Mouse (Mus musculus): Measurements from ENCODE around the gene Gm9745. TPM values are rescaled to one million over a fixed set of nuclear protein-coding genes. Genes with fewer than 3 reads are reported as not detected.
A peak's percentile ranks its signal among the peaks of the same experiment; 100 is the strongest.
"Not testable (repeated sequence)": the region's sequence is repeated elsewhere in the genome, so short reads cannot be mapped to it uniquely, and the experiment has no call there.

The Gm9745 gene
- polyA plus RNA-seq (2015; fragmentation: Nextera tagmentation; extraction: Ambion mirVana), result not detected in 2 replicates

DNA sequence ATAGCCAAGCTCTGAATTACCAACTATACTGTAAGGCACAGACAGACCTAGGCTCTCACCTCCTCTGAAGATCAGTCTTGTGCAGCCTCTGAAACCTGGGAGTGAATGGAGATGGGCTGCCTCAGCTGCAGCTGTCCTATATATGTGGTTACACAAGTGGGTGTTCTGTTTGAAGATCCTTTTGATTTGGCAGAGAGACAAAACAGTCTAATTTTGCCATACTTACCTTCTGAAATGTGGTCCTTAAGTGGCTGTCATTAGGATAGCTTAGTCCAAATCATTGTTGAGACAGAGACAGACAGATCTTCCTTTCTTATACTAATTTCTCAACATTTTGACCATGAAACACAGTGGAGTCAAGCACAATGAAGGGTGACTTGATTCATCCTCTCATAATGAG lies at the start of gene Gm9745:
Gm9745 (minus strand) TSS at position 101 of the 400 bp plus-strand sequence.
- not testable (repeated sequence) for H3K4me2 ChIP-seq (ENCODE audit: low read length); H3K9me3 ChIP-seq (ENCODE audit: control insufficient read depth, low read length); H3K4me1 ChIP-seq (ENCODE audit: control insufficient read depth, insufficient read depth, low read depth, low read length); H3K36me3 ChIP-seq (ENCODE audit: control insufficient read depth, insufficient read depth, low read length); H3K9ac ChIP-seq (ENCODE audit: low read depth, low read length); ATAC-seq; H3K27ac ChIP-seq (ENCODE audit: low read depth, low read length); H3K4me3 ChIP-seq (ENCODE audit: low read length); H3K27me3 ChIP-seq (replicated peaks; ENCODE audit: control insufficient read depth, insufficient read depth, low read length)

DNA sequence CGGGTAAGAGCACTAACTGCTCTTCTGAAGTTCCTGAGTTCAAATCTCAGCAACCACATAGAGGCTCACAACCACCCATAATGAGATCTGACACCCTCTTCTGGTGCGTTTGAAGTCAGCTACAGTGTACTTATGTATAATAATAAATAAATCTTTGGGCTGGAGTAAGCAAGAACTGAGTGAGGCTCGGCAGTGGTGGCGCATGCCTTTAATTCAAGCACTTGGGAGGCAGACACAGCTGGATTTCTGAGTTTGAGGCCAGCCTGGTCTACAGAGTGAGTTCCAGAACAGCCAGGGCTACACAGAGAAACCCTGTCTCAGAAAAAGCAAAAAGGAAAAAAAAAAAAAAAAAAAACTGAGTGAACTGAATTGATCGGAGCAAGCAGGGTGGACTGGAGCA lies 49.2 kb upstream of the Gm9745 start:
- WGBS, result 83% methylated on average over 5 of the region's 5 CpGs
- H3K36me3 ChIP-seq (ENCODE audit: control insufficient read depth, insufficient read depth, low read length); H3K9me3 ChIP-seq (ENCODE audit: control insufficient read depth, low read length); H3K4me3 ChIP-seq (ENCODE audit: low read length); H3K9ac ChIP-seq (ENCODE audit: low read depth, low read length); ATAC-seq; H3K27me3 ChIP-seq (replicated peaks; ENCODE audit: control insufficient read depth, insufficient read depth, low read length); H3K27ac ChIP-seq (ENCODE audit: low read depth, low read length); H3K4me2 ChIP-seq (ENCODE audit: low read length): not testable (repeated sequence)
- H3K4me1 ChIP-seq (ENCODE audit: control insufficient read depth, insufficient read depth, low read depth, low read length), result peaks cover 14% of the 10 kb centered on the region

DNA sequence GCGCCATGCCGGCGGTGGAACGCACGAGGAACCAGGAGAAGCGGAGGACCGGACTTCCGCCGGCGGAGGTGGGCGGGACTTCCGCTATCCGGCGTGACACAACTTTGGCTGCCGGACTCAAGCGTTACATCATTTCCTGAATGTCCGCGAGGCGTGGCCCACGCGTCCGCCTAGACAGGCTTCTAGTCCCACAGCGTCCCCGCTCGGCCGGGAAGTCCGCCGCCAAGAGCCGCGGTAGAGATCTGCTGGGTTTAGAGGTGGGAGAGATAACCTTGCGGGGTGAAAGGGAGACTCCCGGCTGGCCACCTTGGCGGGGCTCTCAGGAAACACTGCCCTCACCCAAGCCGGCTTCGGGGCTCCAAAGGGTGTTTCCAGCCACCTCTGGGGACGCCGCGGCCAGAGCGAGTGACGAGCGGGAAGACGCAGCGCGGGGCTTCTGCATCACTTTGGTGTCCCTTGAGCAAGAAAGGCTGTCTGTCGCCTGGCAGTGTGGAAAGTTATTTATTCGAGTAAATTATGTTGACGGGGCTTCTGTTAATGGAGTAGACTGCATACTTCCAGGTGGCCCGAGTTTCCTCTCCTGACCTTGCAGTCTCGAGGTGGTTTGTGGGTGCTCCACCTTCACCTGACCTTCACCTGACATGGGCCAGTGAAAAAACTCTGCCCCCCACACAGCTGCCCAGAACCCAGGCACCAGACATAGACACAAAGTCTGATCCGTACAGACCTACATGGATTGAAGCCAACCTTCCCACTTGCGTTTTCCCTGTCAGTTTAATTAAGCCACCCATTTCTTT lies 48.2 kb upstream of the Gm9745 start, which contains the start of gene Gtpbp4:
Gtpbp4 (minus strand) TSS at position 94 of the 797 bp plus-strand sequence.
- peak within 1 kb of the TSS; percentile 78 for H3K27ac ChIP-seq (ENCODE audit: low read depth, low read length)
- peaks cover 14% of the 10 kb centered on the region for H3K4me1 ChIP-seq (ENCODE audit: control insufficient read depth, insufficient read depth, low read depth, low read length)
- H3K9ac ChIP-seq (ENCODE audit: low read depth, low read length), result peak within 1 kb of the TSS; percentile 87
- no peaks in the 10 kb centered on the region for H3K27me3 ChIP-seq (replicated peaks; ENCODE audit: control insufficient read depth, insufficient read depth, low read length)
- WGBS, result under 1% methylated on average over 50 of the region's 51 CpGs
- ATAC-seq, result peak; percentile 99
- no peaks in the 10 kb centered on the region for H3K9me3 ChIP-seq (ENCODE audit: control insufficient read depth, low read length)
- H3K36me3 ChIP-seq (ENCODE audit: control insufficient read depth, insufficient read depth, low read length), result no peaks in the 10 kb centered on the region
- peak within 1 kb of the TSS; percentile 98 for H3K4me2 ChIP-seq (ENCODE audit: low read length)
- H3K4me3 ChIP-seq (ENCODE audit: low read length), result peak within 1 kb of the TSS; percentile 100

DNA sequence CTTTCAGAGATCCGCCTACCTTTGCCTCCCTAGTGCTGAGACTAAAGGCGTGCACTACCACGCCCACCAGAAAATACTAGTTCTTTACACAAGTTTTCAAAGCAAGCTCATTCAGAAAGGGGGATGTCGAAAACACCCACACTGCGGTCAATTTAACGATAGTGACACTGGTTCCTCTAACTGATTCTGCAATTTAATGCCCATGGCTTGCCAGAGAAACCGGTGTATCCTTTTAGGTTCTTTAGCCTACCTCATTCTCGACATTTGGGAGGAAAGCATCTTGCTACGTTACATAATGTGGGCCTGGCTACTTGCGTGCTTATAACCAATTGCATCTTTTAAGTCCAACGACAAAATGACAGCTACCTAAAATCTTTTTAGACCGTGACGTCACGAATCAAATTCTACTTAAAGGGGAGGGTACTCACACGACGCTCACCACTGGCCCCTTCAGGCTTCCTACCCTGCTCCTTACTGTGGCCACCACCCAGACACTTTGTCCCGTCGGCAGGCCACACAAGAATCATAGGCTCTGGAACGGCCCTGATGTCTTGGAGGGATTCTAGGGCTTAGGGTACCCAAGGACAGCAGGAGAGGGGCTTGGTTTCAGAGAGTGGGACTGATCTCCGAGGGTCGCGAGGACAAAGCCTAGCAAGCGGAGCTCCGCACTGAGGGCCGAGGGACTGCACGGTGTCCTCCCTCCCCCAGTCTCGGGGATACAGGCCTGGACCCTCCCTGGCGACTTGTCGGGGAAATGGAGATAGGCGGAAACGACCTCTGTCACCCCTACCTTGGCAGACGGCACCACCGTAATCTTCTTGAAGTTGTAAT lies 47.3 kb upstream of the Gm9745 start:
- H3K27me3 ChIP-seq (replicated peaks; ENCODE audit: control insufficient read depth, insufficient read depth, low read length), result no peaks in the 10 kb centered on the region
- peak overlapping the region; percentile 71 for H3K27ac ChIP-seq (ENCODE audit: low read depth, low read length)
- H3K4me2 ChIP-seq (ENCODE audit: low read length), result peak overlapping the region; percentile 98
- H3K9me3 ChIP-seq (ENCODE audit: control insufficient read depth, low read length), result no peaks in the 10 kb centered on the region
- peaks cover 14% of the 10 kb centered on the region for H3K4me1 ChIP-seq (ENCODE audit: control insufficient read depth, insufficient read depth, low read depth, low read length)
- ATAC-seq, result peak; percentile 85
- H3K36me3 ChIP-seq (ENCODE audit: control insufficient read depth, insufficient read depth, low read length), result no peaks in the 10 kb centered on the region
- H3K4me3 ChIP-seq (ENCODE audit: low read length), result peak overlapping the region; percentile 100
- 3% methylated on average over 32 of the region's 33 CpGs for WGBS
- peak overlapping the region; percentile 87 for H3K9ac ChIP-seq (ENCODE audit: low read depth, low read length)

DNA sequence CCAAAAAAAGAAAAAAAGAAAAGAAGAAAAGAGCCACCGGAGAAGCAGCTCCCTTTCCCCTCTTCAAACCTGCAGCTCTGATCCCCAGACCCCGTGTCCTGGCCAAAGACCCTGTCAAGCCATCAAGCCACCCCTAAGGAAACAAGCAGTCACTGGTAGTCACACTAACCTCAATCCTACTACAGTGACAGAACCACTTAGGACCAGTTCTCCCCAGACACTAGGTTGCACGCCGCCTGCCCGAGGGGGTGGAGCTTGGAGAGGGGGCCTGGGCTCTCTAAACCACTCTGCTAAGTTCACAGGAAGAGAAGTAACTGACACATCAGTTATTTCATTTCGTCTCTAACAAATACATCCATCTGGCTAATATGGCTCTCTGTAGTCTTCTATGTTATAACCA lies 44.2 kb upstream of the Gm9745 start:
- Histone ChIP-seq H3K4me2 (ENCODE audit: low read length) (no peak overlapping the region), H3K4me1 (ENCODE audit: control insufficient read depth, insufficient read depth, low read depth, low read length) (peaks cover 14% of the 10 kb centered on the region), H3K27ac (ENCODE audit: low read depth, low read length) (no peak overlapping the region), H3K36me3 (ENCODE audit: control insufficient read depth, insufficient read depth, low read length) (peaks cover 11% of the 10 kb centered on the region), H3K9ac (ENCODE audit: low read depth, low read length) (no peak overlapping the region), H3K9me3 (ENCODE audit: control insufficient read depth, low read length) (no peaks in the 10 kb centered on the region), H3K4me3 (ENCODE audit: low read length) (no peak overlapping the region), H3K27me3 (replicated peaks; ENCODE audit: control insufficient read depth, insufficient read depth, low read length) (no peaks in the 10 kb centered on the region)
- 91% methylated on average over 6 of the region's 6 CpGs for WGBS
- ATAC-seq, result no peak

DNA sequence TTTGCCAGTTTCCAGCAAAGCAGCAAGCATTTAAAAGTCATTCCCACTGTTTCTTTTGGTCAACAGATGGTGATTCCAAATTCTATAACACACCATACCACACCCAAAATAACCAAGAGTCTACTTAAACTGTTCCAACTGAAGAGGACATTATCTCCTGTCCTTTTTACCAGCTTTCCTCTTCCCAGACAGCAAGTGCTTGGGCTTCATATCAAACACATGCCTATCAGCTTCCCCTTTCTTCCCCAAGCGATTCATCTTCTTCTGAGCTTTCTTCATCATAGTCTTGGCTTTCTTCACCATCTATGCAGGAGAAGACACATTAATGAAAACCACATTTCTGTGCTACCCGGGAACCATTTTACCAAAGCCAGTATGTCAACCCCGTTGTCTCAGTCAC lies 24.9 kb upstream of the Gm9745 start:
- Histone ChIP-seq H3K4me1 (ENCODE audit: control insufficient read depth, insufficient read depth, low read depth, low read length) (no peaks in the 10 kb centered on the region), H3K27me3 (replicated peaks; ENCODE audit: control insufficient read depth, insufficient read depth, low read length) (no peaks in the 10 kb centered on the region), H3K4me2 (ENCODE audit: low read length) (no peak overlapping the region), H3K27ac (ENCODE audit: low read depth, low read length) (no peak overlapping the region), H3K9ac (ENCODE audit: low read depth, low read length) (no peak overlapping the region), H3K36me3 (ENCODE audit: control insufficient read depth, insufficient read depth, low read length) (peaks cover 55% of the 10 kb centered on the region), H3K9me3 (ENCODE audit: control insufficient read depth, low read length) (no peaks in the 10 kb centered on the region), H3K4me3 (ENCODE audit: low read length) (no peak overlapping the region)
- 95% methylated on average over 3 of the region's 3 CpGs for WGBS
- no peak for ATAC-seq

DNA sequence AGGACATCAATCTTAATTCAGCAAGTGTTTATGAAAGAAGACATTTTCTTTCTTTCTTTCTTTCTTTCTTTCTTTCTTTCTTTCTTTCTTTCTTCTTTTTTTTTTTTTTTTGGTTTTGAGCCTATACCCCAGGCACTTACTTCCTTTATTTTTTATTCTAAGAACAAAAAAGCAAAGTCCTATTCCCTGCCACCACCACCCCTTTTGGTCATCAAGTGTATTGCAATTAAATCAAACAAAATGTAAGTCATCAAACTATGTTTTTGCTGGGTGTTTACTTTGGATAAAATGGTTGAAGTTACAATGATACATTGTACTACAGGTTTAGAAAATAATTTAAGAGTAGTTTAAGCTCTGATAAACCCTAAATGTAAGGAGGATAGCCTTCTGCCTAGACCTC lies 24.3 kb upstream of the Gm9745 start:
- H3K9me3 ChIP-seq (ENCODE audit: control insufficient read depth, low read length), result no peaks in the 10 kb centered on the region
- no peak overlapping the region for H3K4me3 ChIP-seq (ENCODE audit: low read length)
- H3K4me2 ChIP-seq (ENCODE audit: low read length), result no peak overlapping the region
- ATAC-seq, result no peak
- no peak overlapping the region for H3K27ac ChIP-seq (ENCODE audit: low read depth, low read length)
- peaks cover 51% of the 10 kb centered on the region for H3K36me3 ChIP-seq (ENCODE audit: control insufficient read depth, insufficient read depth, low read length)
- H3K27me3 ChIP-seq (replicated peaks; ENCODE audit: control insufficient read depth, insufficient read depth, low read length), result no peaks in the 10 kb centered on the region
- no peak overlapping the region for H3K9ac ChIP-seq (ENCODE audit: low read depth, low read length)
- H3K4me1 ChIP-seq (ENCODE audit: control insufficient read depth, insufficient read depth, low read depth, low read length), result no peaks in the 10 kb centered on the region

DNA sequence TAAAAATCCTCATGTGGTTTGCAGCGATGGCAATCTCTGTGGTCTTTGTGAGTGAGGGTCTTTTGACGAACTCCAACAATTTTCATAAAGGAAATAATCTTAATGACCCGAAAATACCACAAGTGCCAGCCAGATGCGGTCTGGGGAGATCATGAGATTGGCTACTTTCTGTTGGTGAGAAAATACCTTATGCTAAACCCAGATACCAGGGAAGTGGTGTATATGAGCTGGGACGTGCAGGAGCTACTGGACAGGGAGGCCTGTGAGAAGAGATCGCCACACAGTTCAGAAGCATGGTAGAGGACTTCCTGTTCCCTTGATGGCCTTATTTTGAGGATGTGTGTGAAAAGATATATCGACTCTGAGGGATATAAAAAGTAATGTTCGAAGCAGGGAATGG lies 19.7 kb upstream of the Gm9745 start:
- H3K9me3 ChIP-seq (ENCODE audit: control insufficient read depth, low read length), result no peaks in the 10 kb centered on the region
- no peak overlapping the region for H3K4me2 ChIP-seq (ENCODE audit: low read length)
- H3K36me3 ChIP-seq (ENCODE audit: control insufficient read depth, insufficient read depth, low read length), result peaks cover 15% of the 10 kb centered on the region
- ATAC-seq, result no peak
- H3K9ac ChIP-seq (ENCODE audit: low read depth, low read length), result no peak overlapping the region
- H3K4me1 ChIP-seq (ENCODE audit: control insufficient read depth, insufficient read depth, low read depth, low read length), result no peaks in the 10 kb centered on the region
- WGBS, result 96% methylated on average over 8 of the region's 8 CpGs
- no peak overlapping the region for H3K4me3 ChIP-seq (ENCODE audit: low read length)
- no peaks in the 10 kb centered on the region for H3K27me3 ChIP-seq (replicated peaks; ENCODE audit: control insufficient read depth, insufficient read depth, low read length)
- no peak overlapping the region for H3K27ac ChIP-seq (ENCODE audit: low read depth, low read length)

DNA sequence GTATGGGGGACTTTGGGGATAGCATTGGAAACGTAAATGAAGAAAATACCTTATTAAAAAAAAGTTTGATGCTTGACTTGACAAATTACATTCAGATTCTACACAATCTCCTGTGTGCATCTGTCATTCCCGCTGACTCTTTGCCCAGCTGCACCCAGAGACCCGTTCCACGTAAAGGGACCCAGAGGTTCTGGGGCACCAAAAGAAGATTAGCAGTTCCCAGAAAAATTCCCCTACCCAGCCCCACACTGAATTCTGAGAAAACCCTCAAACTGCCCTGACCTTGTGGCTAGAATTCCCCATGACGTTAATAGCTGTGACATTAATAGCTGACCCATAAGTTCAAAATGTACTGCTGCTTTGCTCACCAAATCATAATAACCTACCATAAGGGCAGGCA lies 17.2 kb upstream of the Gm9745 start:
- Histone ChIP-seq H3K4me2 (ENCODE audit: low read length) (no peak overlapping the region), H3K4me3 (ENCODE audit: low read length) (no peak overlapping the region), H3K36me3 (ENCODE audit: control insufficient read depth, insufficient read depth, low read length) (peaks cover 4% of the 10 kb centered on the region; the same call in 1 of the 2 replicates), H3K27me3 (replicated peaks; ENCODE audit: control insufficient read depth, insufficient read depth, low read length) (no peaks in the 10 kb centered on the region), H3K4me1 (ENCODE audit: control insufficient read depth, insufficient read depth, low read depth, low read length) (no peaks in the 10 kb centered on the region), H3K27ac (ENCODE audit: low read depth, low read length) (no peak overlapping the region), H3K9ac (ENCODE audit: low read depth, low read length) (no peak overlapping the region), H3K9me3 (ENCODE audit: control insufficient read depth, low read length) (no peaks in the 10 kb centered on the region)
- 98% methylated on average over 5 of the region's 5 CpGs for WGBS
- ATAC-seq, result no peak
